Mouse (Mus musculus): ENCODE results near the gene Echdc3. TPM values are rescaled to one million over a fixed set of nuclear protein-coding genes. Genes with fewer than 3 reads are reported as not detected.

The Echdc3 gene
- polyA plus RNA-seq, 1 experiment from 2014 or later, result 2.5 TPM

DNA sequence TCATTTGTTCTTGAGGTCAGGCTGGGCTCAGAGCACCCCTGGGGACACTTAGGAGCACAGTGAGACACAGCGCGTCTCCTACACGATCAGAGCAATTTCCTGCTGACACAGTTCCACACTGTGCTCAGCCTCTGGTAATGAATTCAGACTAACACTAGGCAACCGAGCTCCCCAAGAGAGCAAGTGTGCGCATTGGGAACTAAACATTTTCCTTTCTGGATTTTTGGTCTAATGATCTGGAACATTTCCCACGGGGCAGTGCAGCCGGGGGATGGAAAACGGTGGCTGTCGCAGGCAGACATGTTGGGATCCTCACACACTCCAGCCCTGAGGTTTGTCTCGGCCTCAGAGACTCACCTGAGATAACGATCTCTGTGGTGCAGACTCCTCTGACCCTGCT, 25.4 kb downstream of the Echdc3 start:
- WGBS, result 73% methylated on average over 11 of the region's 11 CpGs
- no peak for DNase-seq (ENCODE audit: low spot score)
- H3K27ac ChIP-seq (replicated peaks), result no peak overlapping the region
- H3K4me1 ChIP-seq, result peaks cover 12% of the 10 kb centered on the region
- no peaks in the 10 kb centered on the region for H3K27me3 ChIP-seq (replicated peaks; ENCODE audit: low read depth, poor library complexity, severe bottlenecking)
- no peaks in the 10 kb centered on the region for H3K36me3 ChIP-seq (replicated peaks)
- no peak overlapping the region for H3K4me3 ChIP-seq
- peaks cover 4% of the 10 kb centered on the region; the same call in 1 of the 2 replicates for H3K9me3 ChIP-seq

DNA sequence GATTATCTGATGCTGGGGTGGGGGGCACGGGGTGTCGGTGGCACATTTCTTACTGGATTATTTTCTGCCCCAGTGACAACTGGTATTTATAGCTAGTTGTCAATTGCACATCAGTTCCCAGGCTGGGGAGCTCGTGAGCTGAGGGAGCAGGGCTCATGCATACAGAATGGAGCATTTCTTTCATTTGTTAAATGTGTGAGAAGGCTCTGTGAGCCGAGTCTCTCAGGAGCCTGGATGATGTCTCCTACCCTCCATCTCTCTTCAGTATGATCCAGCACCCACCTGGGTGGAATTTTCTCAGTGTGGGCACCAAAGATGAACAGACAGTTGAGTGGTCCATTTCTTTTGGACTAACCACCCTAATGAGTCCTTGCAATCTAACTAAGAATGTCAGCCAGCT, 25.9 kb downstream of the Echdc3 start:
- Histone ChIP-seq H3K4me3 (no peak overlapping the region), H3K27ac (replicated peaks) (no peak overlapping the region)
- WGBS, result 59% methylated on average over 4 of the region's 4 CpGs

DNA sequence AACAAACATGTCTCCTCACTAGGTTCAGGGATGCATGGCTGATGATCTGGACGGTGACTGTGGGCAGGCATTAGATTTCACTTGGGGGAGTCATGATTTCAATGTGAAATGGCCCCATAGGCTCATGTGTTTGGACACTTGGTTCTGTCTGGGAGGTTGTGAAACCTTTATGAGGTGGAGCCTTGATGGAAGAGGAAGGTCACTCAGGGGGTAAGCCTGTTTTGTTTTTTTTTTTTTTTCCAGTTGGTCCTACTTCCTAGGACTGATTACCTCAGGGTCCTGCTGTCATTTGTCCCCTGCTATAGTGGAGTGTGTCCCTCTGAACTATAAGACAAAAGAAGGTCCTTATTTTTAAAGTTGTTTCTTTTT, 33.1 kb downstream of the Echdc3 start:
- no peak for DNase-seq (ENCODE audit: low spot score)
- H3K4me3 ChIP-seq, result no peak overlapping the region
- no peaks in the 10 kb centered on the region for H3K27me3 ChIP-seq (replicated peaks; ENCODE audit: low read depth, poor library complexity, severe bottlenecking)
- peaks cover 14% of the 10 kb centered on the region; the same call in 1 of the 2 replicates for H3K4me1 ChIP-seq
- 87% methylated on average over 1 of the region's 1 CpGs for WGBS
- peaks cover 4% of the 10 kb centered on the region; the same call in 1 of the 2 replicates for H3K9me3 ChIP-seq
- H3K27ac ChIP-seq (replicated peaks), result no peak overlapping the region
- no peaks in the 10 kb centered on the region for H3K36me3 ChIP-seq (replicated peaks)

More for the DNA sequence above, 25.9 kb downstream of the Echdc3 start:
- H3K27me3 ChIP-seq (replicated peaks; ENCODE audit: low read depth, poor library complexity, severe bottlenecking), result no peaks in the 10 kb centered on the region
- no peak for DNase-seq (ENCODE audit: low spot score)
- no peaks in the 10 kb centered on the region for H3K36me3 ChIP-seq (replicated peaks)
- peaks cover 4% of the 10 kb centered on the region; the same call in 1 of the 2 replicates for H3K9me3 ChIP-seq
- H3K4me1 ChIP-seq, result peaks cover 12% of the 10 kb centered on the region

DNA sequence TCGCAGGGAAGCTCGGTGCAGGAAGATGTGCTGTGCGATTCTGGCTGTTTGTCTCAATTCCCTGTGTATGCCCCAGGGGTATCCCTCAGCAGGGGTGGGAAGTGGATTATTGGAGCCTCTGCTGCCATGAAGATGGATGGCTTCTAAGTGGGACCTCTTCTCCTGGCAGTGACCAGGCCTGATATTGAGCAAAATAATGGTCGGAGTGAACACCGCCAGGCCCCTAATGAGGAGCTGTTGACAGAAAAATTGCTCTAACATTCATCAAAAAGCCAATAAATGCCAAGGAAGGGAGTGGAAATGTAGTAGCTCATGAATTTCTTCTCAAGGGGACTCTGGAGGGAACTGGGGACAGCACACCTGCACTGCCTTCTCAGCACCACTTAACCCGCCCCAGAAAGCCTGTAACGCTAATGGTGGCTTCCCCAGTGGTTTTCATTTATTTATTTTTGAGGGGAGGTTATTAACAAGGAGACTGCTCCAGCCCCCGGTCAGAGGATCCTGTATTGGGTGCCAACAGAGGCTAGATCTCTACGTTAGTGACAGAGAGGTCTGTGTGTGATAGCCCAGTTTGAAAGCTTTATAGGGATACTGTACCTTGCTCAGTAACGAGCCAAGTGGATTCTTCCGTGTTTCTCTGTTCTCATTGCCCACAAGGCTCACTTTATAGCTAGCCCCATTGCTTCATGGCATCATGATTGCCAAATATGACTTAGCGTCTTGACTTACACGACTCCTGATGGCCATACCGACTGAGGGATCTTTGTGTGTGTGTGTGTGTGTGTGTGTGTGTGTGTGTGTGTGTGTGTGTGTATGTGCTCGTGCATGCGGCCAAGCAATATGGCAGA, 33.7 kb downstream of the Echdc3 start:
- no peaks in the 10 kb centered on the region for H3K27me3 ChIP-seq (replicated peaks; ENCODE audit: low read depth, poor library complexity, severe bottlenecking)
- H3K36me3 ChIP-seq (replicated peaks), result no peaks in the 10 kb centered on the region
- WGBS, result 87% methylated on average over 16 of the region's 16 CpGs
- no peak for DNase-seq (ENCODE audit: low spot score)
- no peak overlapping the region for H3K4me3 ChIP-seq
- peaks cover 14% of the 10 kb centered on the region; the same call in 1 of the 2 replicates for H3K4me1 ChIP-seq
- H3K9me3 ChIP-seq, result no peaks in the 10 kb centered on the region
- H3K27ac ChIP-seq (replicated peaks), result no peak overlapping the region

GRCm38 (mm10) chr2:6173013-6173412, 39.8 kb downstream of the Echdc3 start:
- Histone ChIP-seq H3K4me1 (0 out of 2 replicates have a peak, but pooled peaks cover 5% of the 10 kb centered on the region), H3K9me3 (no peaks in the 10 kb centered on the region), H3K27ac (replicated peaks) (no peak overlapping the region), H3K36me3 (replicated peaks) (no peaks in the 10 kb centered on the region), H3K27me3 (replicated peaks; ENCODE audit: low read depth, poor library complexity, severe bottlenecking) (no peaks in the 10 kb centered on the region), H3K4me3 (no peak overlapping the region)
- DNase-seq (ENCODE audit: low spot score), result no peak
- WGBS, result 24% methylated on average over 3 of the region's 3 CpGs

DNA sequence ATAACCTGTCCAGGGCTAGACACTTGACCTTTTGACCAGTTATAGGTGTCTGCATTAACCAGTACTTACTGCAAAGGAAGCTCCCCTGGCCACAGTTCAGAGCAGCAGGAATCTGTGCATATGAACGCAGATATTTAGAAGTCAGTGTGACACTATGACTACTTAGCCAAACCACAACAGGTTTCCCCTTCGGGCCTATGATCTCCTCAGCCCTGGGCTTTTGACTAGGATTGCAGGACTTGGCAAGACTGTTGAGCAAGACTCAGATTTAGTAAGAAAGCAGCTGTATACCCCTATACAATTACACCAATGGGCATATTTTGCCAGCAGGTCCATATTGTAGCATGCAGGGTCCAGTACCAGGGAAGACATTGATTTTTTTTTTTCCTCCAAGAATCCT, 44.3 kb downstream of the Echdc3 start:
- Histone ChIP-seq H3K9me3 (no peaks in the 10 kb centered on the region), H3K36me3 (replicated peaks) (no peaks in the 10 kb centered on the region), H3K27ac (replicated peaks) (no peak overlapping the region), H3K4me3 (no peak overlapping the region), H3K27me3 (replicated peaks; ENCODE audit: low read depth, poor library complexity, severe bottlenecking) (no peaks in the 10 kb centered on the region), H3K4me1 (no peaks in the 10 kb centered on the region)
- 82% methylated on average over 2 of the region's 2 CpGs for WGBS
- DNase-seq (ENCODE audit: low spot score), result no peak

GRCm38 (mm10) chr2:6167843-6168558, 44.8 kb downstream of the Echdc3 start:
- Histone ChIP-seq H3K36me3 (replicated peaks) (no peaks in the 10 kb centered on the region), H3K4me1 (0 out of 2 replicates have a peak, but pooled peaks cover 3% of the 10 kb centered on the region), H3K27ac (replicated peaks) (no peak overlapping the region), H3K4me3 (no peak overlapping the region), H3K27me3 (replicated peaks; ENCODE audit: low read depth, poor library complexity, severe bottlenecking) (no peaks in the 10 kb centered on the region), H3K9me3 (no peaks in the 10 kb centered on the region)
- DNase-seq (ENCODE audit: low spot score), result peak; percentile 69
- 24% methylated on average over 5 of the region's 5 CpGs for WGBS

GRCm38 (mm10) chr2:6165771-6166170, 47.1 kb downstream of the Echdc3 start:
- WGBS, result 85% methylated on average over 6 of the region's 6 CpGs
- no peak for DNase-seq (ENCODE audit: low spot score)
- Histone ChIP-seq H3K9me3 (no peaks in the 10 kb centered on the region), H3K4me3 (no peak overlapping the region), H3K27me3 (replicated peaks; ENCODE audit: low read depth, poor library complexity, severe bottlenecking) (no peaks in the 10 kb centered on the region), H3K4me1 (peaks cover 18% of the 10 kb centered on the region), H3K36me3 (replicated peaks) (no peaks in the 10 kb centered on the region), H3K27ac (replicated peaks) (no peak overlapping the region)

- Histone ChIP-seq H3K4me3 (no peak overlapping the region), H3K9me3 (no peaks in the 10 kb centered on the region), H3K36me3 (replicated peaks) (no peaks in the 10 kb centered on the region), H3K27ac (replicated peaks) (no peak overlapping the region), H3K4me1 (peaks cover 28% of the 10 kb centered on the region), H3K27me3 (replicated peaks; ENCODE audit: low read depth, poor library complexity, severe bottlenecking) (no peaks in the 10 kb centered on the region)
- WGBS, result 66% methylated on average over 16 of the region's 16 CpGs
- DNase-seq (ENCODE audit: low spot score), result no peak
These were observed 48.1 kb downstream of the Echdc3 start for GRCm38 (mm10) chr2:6164606-6165290.

- Histone ChIP-seq H3K27me3 (replicated peaks; ENCODE audit: low read depth, poor library complexity, severe bottlenecking) (no peaks in the 10 kb centered on the region), H3K4me3 (no peak overlapping the region), H3K27ac (replicated peaks) (no peak overlapping the region), H3K9me3 (no peaks in the 10 kb centered on the region), H3K4me1 (peaks cover 38% of the 10 kb centered on the region), H3K36me3 (replicated peaks) (no peaks in the 10 kb centered on the region)
- DNase-seq (ENCODE audit: low spot score), result no peak
- 53% methylated on average over 6 of the region's 6 CpGs for WGBS
These were observed 50.3 kb downstream of the Echdc3 start for GRCm38 (mm10) chr2:6162366-6163040.

DNA sequence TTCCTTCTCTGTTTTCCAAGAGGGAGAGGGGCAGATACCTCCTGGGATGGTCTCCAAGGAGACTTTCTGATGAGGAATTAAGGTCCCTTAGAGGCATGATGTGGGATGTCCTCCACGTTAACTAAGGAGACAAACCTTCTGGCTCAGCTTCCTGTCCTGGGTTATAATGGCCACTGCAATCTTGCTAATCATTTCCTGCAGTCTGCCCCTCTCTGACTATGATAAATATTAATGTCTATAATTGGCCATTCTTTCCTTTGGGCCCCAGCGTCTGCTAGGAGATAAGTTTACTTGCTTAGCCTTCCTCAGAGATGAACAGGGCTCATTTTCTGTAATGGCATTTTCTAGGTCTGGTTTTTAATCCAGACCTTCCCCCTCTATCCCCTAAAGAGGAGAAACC, 53.1 kb downstream of the Echdc3 start:
- H3K36me3 ChIP-seq (replicated peaks), result no peaks in the 10 kb centered on the region
- 39% methylated on average over 2 of the region's 2 CpGs for WGBS
- no peaks in the 10 kb centered on the region for H3K9me3 ChIP-seq
- DNase-seq (ENCODE audit: low spot score), result no peak
- no peaks in the 10 kb centered on the region for H3K27me3 ChIP-seq (replicated peaks; ENCODE audit: low read depth, poor library complexity, severe bottlenecking)
- H3K4me1 ChIP-seq, result peaks cover 38% of the 10 kb centered on the region
- H3K4me3 ChIP-seq, result no peak overlapping the region
- no peak overlapping the region for H3K27ac ChIP-seq (replicated peaks)

GRCm38 (mm10) chr2:6159219-6159618, 53.6 kb downstream of the Echdc3 start:
- 91% methylated on average over 9 of the region's 9 CpGs for WGBS
- no peak for DNase-seq (ENCODE audit: low spot score)
- H3K27ac ChIP-seq (replicated peaks), result no peak overlapping the region; the same call in 1 of the 2 replicates

More at GRCm38 (mm10) chr2:6159219-6159618, 53.6 kb downstream of the Echdc3 start:
- no peaks in the 10 kb centered on the region for H3K36me3 ChIP-seq (replicated peaks)
- no peaks in the 10 kb centered on the region for H3K9me3 ChIP-seq
- H3K4me3 ChIP-seq, result no peak overlapping the region
- H3K4me1 ChIP-seq, result peaks cover 38% of the 10 kb centered on the region
- no peaks in the 10 kb centered on the region for H3K27me3 ChIP-seq (replicated peaks; ENCODE audit: low read depth, poor library complexity, severe bottlenecking)

All from embryonic facial prominence, embryonic 10.5 days (tissue).